Mouse (Mus musculus) heart, embryonic 15.5 days (tissue): ENCODE data around the gene 4931406P16Rik. TPM values are rescaled to one million over a fixed set of nuclear protein-coding genes. Genes with fewer than 3 reads are reported as not detected.
A peak's percentile ranks its signal among the peaks of the same experiment; 100 is the strongest.

Experiments
- ATAC-seq: fragments of 200-750 bp; cut with Nextera tagmentation; replicated peaks from 2 replicates; pipeline ENCODE4 v1.8.0; 2017; ENCODE audit warnings: low read depth, moderate TSS enrichment; ENCODE audit not compliant: insufficient number of reproducible peaks, insufficient read depth, low FRiP score
- H3K27ac ChIP-seq: fragments of 300-500 bp; sonication (generic); 2 replicates; pipeline ENCODE4 v1.5.1; 2015; ENCODE audit warnings: mild to moderate bottlenecking, inconsistent platforms
- H3K27me3 ChIP-seq: fragments of 300-500 bp; sonication (generic); 2 replicates; pipeline ENCODE4 v1.6.1; 2015; ENCODE audit warnings: inconsistent platforms
- H3K36me3 ChIP-seq: fragments of 300-500 bp; sonication (generic); 2 replicates; pipeline ENCODE4 v1.6.1; 2015; ENCODE audit warnings: mild to moderate bottlenecking, inconsistent platforms
- H3K4me1 ChIP-seq: fragments of 300-500 bp; sonication (generic); replicated peaks from 2 replicates; pipeline ENCODE4 v1.6.1; 2015; ENCODE audit warnings: inconsistent platforms
- H3K4me2 ChIP-seq: fragments of 300-500 bp; sonication (generic); 2 replicates; pipeline ENCODE4 v1.6.1; 2015; ENCODE audit warnings: inconsistent platforms, mild to moderate bottlenecking, moderate library complexity
- H3K4me3 ChIP-seq: fragments of 300-500 bp; sonication (generic); 2 replicates; pipeline ENCODE4 v1.5.1; 2015; ENCODE audit warnings: mild to moderate bottlenecking, inconsistent platforms
- H3K9ac ChIP-seq: fragments of 300-500 bp; sonication (generic); 2 replicates; pipeline ENCODE4 v1.6.1; 2015; ENCODE audit warnings: mild to moderate bottlenecking, inconsistent platforms
- H3K9me3 ChIP-seq: fragments of 300-500 bp; sonication (generic); replicated peaks from 2 replicates; pipeline ENCODE4 v1.6.1; 2016; ENCODE audit warnings: inconsistent platforms
- WGBS: fragments of 180-500 bp; shearing (Covaris S2); methylation state at CpG from one replicate; pipeline ENCODE4 v1.1.7; 2015; ENCODE audit warnings: mixed read lengths; 5-methylcytosine and 5-hydroxymethylcytosine counted together
- polyA plus RNA-seq: library from polyadenylated mRNA; unstranded; fragments of >200 nt; fragmentation: Nextera tagmentation; extraction: Ambion mirVana; gene quantifications from 2 replicates; pipeline ENCODE4 v1.2.1, GENCODE M21; 2015

4931406P16Rik gene
- polyA plus RNA-seq, 1 experiment from 2014 or later: 32.5 TPM

- Histone ChIP-seq H3K4me1 (0 out of 2 replicates have a peak, but pooled peaks cover 2% of the 10 kb centered on the region), H3K27me3 (no peaks in the 10 kb centered on the region), H3K36me3 (no peaks in the 10 kb centered on the region; the same call in 1 of the 2 replicates), H3K9ac (no peak overlapping the region), H3K9me3 (no peaks in the 10 kb centered on the region), H3K27ac (no peak overlapping the region), H3K4me2 (no peak overlapping the region), H3K4me3 (no peak overlapping the region)
- ATAC-seq: no peak
- 91% methylated on average over 2 of the region's 2 CpGs for WGBS
Observed at GRCm38 (mm10) chr7:34277656-34278055, 35.7 kb downstream of the 4931406P16Rik start.

- 0 out of 2 replicates have a peak, but pooled peaks cover 5% of the 10 kb centered on the region for H3K4me1 ChIP-seq
- H3K36me3 ChIP-seq: no peaks in the 10 kb centered on the region; the same call in 1 of the 2 replicates
- H3K9ac ChIP-seq: no peak overlapping the region
- H3K27me3 ChIP-seq: no peaks in the 10 kb centered on the region
- no peak for ATAC-seq
- WGBS: 89% methylated on average over 3 of the region's 3 CpGs
- H3K27ac ChIP-seq: no peak overlapping the region
- H3K9me3 ChIP-seq: no peaks in the 10 kb centered on the region
- H3K4me3 ChIP-seq: no peak overlapping the region
- H3K4me2 ChIP-seq: no peak overlapping the region
Observed at GRCm38 (mm10) chr7:34276066-34276465, 37.3 kb downstream of the 4931406P16Rik start.

- H3K4me1 ChIP-seq: peaks cover 34% of the 10 kb centered on the region
- 66% methylated on average over 4 of the region's 4 CpGs for WGBS
- H3K27ac ChIP-seq: no peak overlapping the region
- no peak for ATAC-seq
- H3K36me3 ChIP-seq: no peaks in the 10 kb centered on the region
- no peak overlapping the region for H3K9ac ChIP-seq
- H3K9me3 ChIP-seq: no peaks in the 10 kb centered on the region
- H3K4me3 ChIP-seq: no peak overlapping the region
- H3K27me3 ChIP-seq: no peaks in the 10 kb centered on the region
- no peak overlapping the region for H3K4me2 ChIP-seq
Observed at GRCm38 (mm10) chr7:34272465-34272864, 40.9 kb downstream of the 4931406P16Rik start.

- ATAC-seq: no peak
- H3K4me2 ChIP-seq: no peak overlapping the region
- H3K4me1 ChIP-seq: peaks cover 45% of the 10 kb centered on the region
- 29% methylated on average over 1 of the region's 1 CpGs for WGBS
- no peaks in the 10 kb centered on the region for H3K9me3 ChIP-seq
- H3K9ac ChIP-seq: no peak overlapping the region
- no peak overlapping the region for H3K4me3 ChIP-seq
- no peaks in the 10 kb centered on the region; the same call in 1 of the 2 replicates for H3K36me3 ChIP-seq
- no peaks in the 10 kb centered on the region for H3K27me3 ChIP-seq
- H3K27ac ChIP-seq: peak overlapping the region; percentile 10
Observed at GRCm38 (mm10) chr7:34268463-34268862, 44.9 kb downstream of the 4931406P16Rik start.

- no peak overlapping the region for H3K4me2 ChIP-seq
- H3K4me3 ChIP-seq: no peak overlapping the region
- peaks cover 42% of the 10 kb centered on the region for H3K4me1 ChIP-seq
- ATAC-seq: no peak
- H3K27me3 ChIP-seq: no peaks in the 10 kb centered on the region
- H3K27ac ChIP-seq: peak overlapping the region; percentile 58
- no peaks in the 10 kb centered on the region for H3K9me3 ChIP-seq
- no peak overlapping the region for H3K9ac ChIP-seq
- peaks cover 17% of the 10 kb centered on the region; the same call in 1 of the 2 replicates for H3K36me3 ChIP-seq
Observed at GRCm38 (mm10) chr7:34266421-34266820, 46.9 kb downstream of the 4931406P16Rik start.

GRCm38 (mm10) chr7:34265876-34266346, 47.4 kb downstream of the 4931406P16Rik start:
- Histone ChIP-seq H3K9ac (no peak overlapping the region), H3K4me2 (no peak overlapping the region), H3K36me3 (peaks cover 20% of the 10 kb centered on the region; the same call in 1 of the 2 replicates), H3K9me3 (no peaks in the 10 kb centered on the region), H3K27me3 (no peaks in the 10 kb centered on the region), H3K4me3 (no peak overlapping the region), H3K4me1 (peaks cover 40% of the 10 kb centered on the region), H3K27ac (peak overlapping the region; percentile 58)
- WGBS: 26% methylated on average over 5 of the region's 5 CpGs
- peak; percentile 47; the same call in 1 of the 2 replicates for ATAC-seq

GRCm38 (mm10) chr7:34263437-34263836, 49.9 kb downstream of the 4931406P16Rik start:
- 93% methylated on average over 5 of the region's 5 CpGs for WGBS
- no peak for ATAC-seq

GRCm38 (mm10) chr7:34258407-34258806, 54.9 kb downstream of the 4931406P16Rik start:
- WGBS: 80% methylated on average over 1 of the region's 1 CpGs
- Histone ChIP-seq H3K27ac (no peak overlapping the region), H3K9me3 (no peaks in the 10 kb centered on the region), H3K9ac (no peak overlapping the region), H3K4me1 (no peaks in the 10 kb centered on the region), H3K27me3 (no peaks in the 10 kb centered on the region), H3K4me3 (no peak overlapping the region), H3K4me2 (no peak overlapping the region), H3K36me3 (peaks cover 81% of the 10 kb centered on the region)
- ATAC-seq: no peak

More at GRCm38 (mm10) chr7:34263437-34263836, 49.9 kb downstream of the 4931406P16Rik start:
- no peak overlapping the region for H3K4me3 ChIP-seq
- peaks cover 23% of the 10 kb centered on the region for H3K4me1 ChIP-seq
- H3K36me3 ChIP-seq: peaks cover 40% of the 10 kb centered on the region
- H3K27ac ChIP-seq: no peak overlapping the region
- no peaks in the 10 kb centered on the region for H3K27me3 ChIP-seq
- H3K9me3 ChIP-seq: no peaks in the 10 kb centered on the region
- no peak overlapping the region for H3K4me2 ChIP-seq
- H3K9ac ChIP-seq: no peak overlapping the region

GRCm38 (mm10) chr7:34257279-34257678, 56.1 kb downstream of the 4931406P16Rik start:
- Histone ChIP-seq H3K27ac (peak overlapping the region; percentile 27; the same call in 1 of the 2 replicates), H3K4me3 (no peak overlapping the region), H3K36me3 (peaks cover 78% of the 10 kb centered on the region), H3K4me2 (no peak overlapping the region), H3K4me1 (no peaks in the 10 kb centered on the region), H3K9ac (no peak overlapping the region), H3K9me3 (no peaks in the 10 kb centered on the region), H3K27me3 (no peaks in the 10 kb centered on the region)
- WGBS: 70% methylated on average over 9 of the region's 9 CpGs
- no peak for ATAC-seq

GRCm38 (mm10) chr7:34255916-34256315, 57.4 kb downstream of the 4931406P16Rik start:
- H3K4me1 ChIP-seq: no peaks in the 10 kb centered on the region
- ATAC-seq: no peak
- no peak overlapping the region for H3K4me3 ChIP-seq
- H3K9me3 ChIP-seq: no peaks in the 10 kb centered on the region
- peak overlapping the region; percentile 55 for H3K27ac ChIP-seq
- H3K9ac ChIP-seq: no peak overlapping the region
- no peak overlapping the region for H3K4me2 ChIP-seq
- no peaks in the 10 kb centered on the region for H3K27me3 ChIP-seq
- peaks cover 68% of the 10 kb centered on the region for H3K36me3 ChIP-seq
- WGBS: 78% methylated on average over 1 of the region's 1 CpGs

GRCm38 (mm10) chr7:34255137-34255536, 58.2 kb downstream of the 4931406P16Rik start:
- Histone ChIP-seq H3K36me3 (peaks cover 68% of the 10 kb centered on the region), H3K4me3 (no peak overlapping the region), H3K27me3 (no peaks in the 10 kb centered on the region), H3K9me3 (no peaks in the 10 kb centered on the region), H3K27ac (peak overlapping the region; percentile 35), H3K9ac (no peak overlapping the region), H3K4me1 (no peaks in the 10 kb centered on the region), H3K4me2 (no peak overlapping the region)
- 64% methylated on average over 3 of the region's 3 CpGs for WGBS
- ATAC-seq: no peak

- no peaks in the 10 kb centered on the region for H3K9me3 ChIP-seq
- no peak overlapping the region for H3K4me3 ChIP-seq
- H3K4me2 ChIP-seq: no peak overlapping the region
- H3K36me3 ChIP-seq: peaks cover 54% of the 10 kb centered on the region
- H3K4me1 ChIP-seq: no peaks in the 10 kb centered on the region
- H3K27me3 ChIP-seq: no peaks in the 10 kb centered on the region
- no peak overlapping the region for H3K9ac ChIP-seq
- H3K27ac ChIP-seq: no peak overlapping the region
- no peak for ATAC-seq
- 71% methylated on average over 2 of the region's 2 CpGs for WGBS
Observed at GRCm38 (mm10) chr7:34252030-34252429, 61.3 kb downstream of the 4931406P16Rik start.
